Mouse (Mus musculus) stomach, embryonic 15.5 days (tissue): ENCODE results near the gene Rbm8a2. TPM values are rescaled to one million over a fixed set of nuclear protein-coding genes. Genes with fewer than 3 reads are reported as not detected.
"Not testable (repeated sequence)": the region's sequence is repeated elsewhere in the genome, so short reads cannot be mapped to it uniquely, and the experiment has no call there.

Source experiments
- ATAC-seq: fragments of 200-750 bp; cut with Nextera tagmentation; 2 replicates; pipeline ENCODE4 v1.8.0; 2017; ENCODE audit warnings: low read depth, moderate number of reproducible peaks, moderate TSS enrichment; ENCODE audit not compliant: insufficient read depth, low FRiP score
- H3K27ac ChIP-seq: fragments of 300-500 bp; sonication (generic); 2 replicates; pipeline ENCODE4 v1.5.1; 2015; ENCODE audit warnings: mild to moderate bottlenecking, inconsistent platforms
- H3K27me3 ChIP-seq: fragments of 300-500 bp; sonication (generic); replicated peaks from 2 replicates; pipeline ENCODE4 v1.6.1; 2015; ENCODE audit warnings: inconsistent platforms
- H3K36me3 ChIP-seq: fragments of 300-500 bp; sonication (generic); 2 replicates; pipeline ENCODE4 v1.6.1; 2015; ENCODE audit warnings: inconsistent platforms
- H3K4me1 ChIP-seq: fragments of 300-500 bp; sonication (generic); 2 replicates; pipeline ENCODE4 v1.6.1; 2015; ENCODE audit warnings: inconsistent platforms
- H3K4me2 ChIP-seq: fragments of 300-500 bp; sonication (generic); 2 replicates; pipeline ENCODE4 v1.6.1; 2015; ENCODE audit warnings: mild to moderate bottlenecking, inconsistent platforms
- H3K4me3 ChIP-seq: fragments of 300-500 bp; sonication (generic); replicated peaks from 2 replicates; pipeline ENCODE4 v1.5.1; 2015; ENCODE audit warnings: inconsistent platforms
- H3K9ac ChIP-seq: fragments of 300-500 bp; sonication (generic); 2 replicates; pipeline ENCODE4 v1.6.1; 2015; ENCODE audit warnings: inconsistent platforms
- H3K9me3 ChIP-seq: fragments of 300-500 bp; sonication (generic); 2 replicates; pipeline ENCODE4 v1.6.1; 2016; ENCODE audit warnings: inconsistent platforms
- WGBS: fragments of 180-500 bp; shearing (Covaris S2); methylation state at CpG from one replicate; pipeline ENCODE4 v1.1.7; 2015; 5-methylcytosine and 5-hydroxymethylcytosine counted together
- polyA plus RNA-seq: library from polyadenylated mRNA; unstranded; fragments of >200 nt; fragmentation: Nextera tagmentation; extraction: Ambion mirVana; gene quantifications from 2 replicates; pipeline ENCODE4 v1.2.1, GENCODE M21; 2015

The Rbm8a2 gene
- polyA plus RNA-seq = 0.70 and 2.0 TPM in 2 replicates

DNA sequence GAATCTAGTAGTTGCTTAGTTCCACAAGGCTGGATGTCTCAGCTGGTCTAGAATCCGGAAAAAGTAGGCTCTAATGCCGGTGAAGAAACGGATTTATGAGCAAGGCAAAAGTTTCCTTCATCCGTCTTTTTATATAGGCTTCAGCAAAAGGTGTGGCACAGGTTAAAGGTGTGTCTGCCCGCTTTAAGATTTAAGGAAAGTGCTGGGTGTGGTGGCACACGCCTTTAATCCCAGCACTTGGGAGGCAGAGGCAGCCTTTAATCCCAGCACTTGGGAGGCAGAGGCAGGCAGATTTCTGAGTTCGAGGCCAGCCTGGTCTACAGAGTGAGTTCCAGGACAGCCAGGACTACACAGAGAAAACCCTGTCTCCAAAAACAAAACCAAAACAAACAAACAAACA, at the start of gene Rbm8a2:
Rbm8a2 (minus strand) TSS at position 101 of the 400 bp plus-strand sequence.
- 92% methylated on average over 7 of the region's 7 CpGs for whole genome bisulfite sequencing
- ATAC-seq, H3K36me3 ChIP-seq, H3K9ac ChIP-seq, H3K4me1 ChIP-seq, H3K4me2 ChIP-seq, H3K4me3 ChIP-seq, H3K9me3 ChIP-seq, H3K27ac ChIP-seq, H3K27me3 ChIP-seq: not testable (repeated sequence)

DNA sequence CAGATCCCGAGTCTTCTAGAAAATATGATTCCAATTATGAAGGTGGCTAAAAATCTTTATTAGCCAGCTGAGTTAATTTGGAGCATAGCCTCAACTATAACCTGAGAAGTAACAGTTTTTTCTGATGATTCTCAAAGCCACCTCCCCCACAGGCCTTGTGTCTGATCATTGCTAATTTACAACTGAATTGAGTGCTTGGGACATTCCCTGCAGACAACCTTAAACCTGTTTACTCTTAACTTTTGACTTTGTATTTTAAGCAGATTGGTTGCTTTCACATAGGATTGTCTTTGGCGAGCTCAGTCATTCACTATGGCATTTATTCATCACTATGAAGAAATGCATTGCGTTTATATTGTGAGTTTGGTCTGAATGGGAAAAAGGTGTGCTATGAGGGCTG, 49.5 kb upstream of the Rbm8a2 start:
- no peak overlapping the region for H3K9ac ChIP-seq

DNA sequence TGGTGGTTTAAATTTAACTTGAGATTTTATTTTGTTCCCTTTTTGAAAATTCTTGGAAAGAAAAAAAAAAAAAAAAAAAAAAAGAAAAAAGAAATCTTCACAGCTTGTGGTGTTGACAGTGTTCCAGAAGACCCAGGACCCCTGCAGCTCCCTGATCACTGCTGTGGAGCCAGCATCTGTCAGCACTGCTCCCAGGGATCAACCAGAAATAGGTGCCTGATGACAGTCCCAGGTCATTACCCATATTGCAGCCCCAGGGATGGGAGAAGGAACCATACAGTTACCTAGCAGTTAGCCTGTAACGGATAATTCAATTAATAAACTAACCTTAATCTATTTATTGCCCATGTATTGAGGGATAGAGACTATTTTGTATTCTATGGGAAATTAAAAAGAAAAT, 45.6 kb upstream of the Rbm8a2 start:
- no peaks in the 10 kb centered on the region for H3K27me3 ChIP-seq
- H3K9me3 ChIP-seq = no peaks in the 10 kb centered on the region
- no peaks in the 10 kb centered on the region for H3K4me1 ChIP-seq
- H3K36me3 ChIP-seq = no peaks in the 10 kb centered on the region
- H3K9ac ChIP-seq = no peak overlapping the region
- no peak overlapping the region for H3K4me3 ChIP-seq
- H3K27ac ChIP-seq = no peak overlapping the region
- no peak overlapping the region for H3K4me2 ChIP-seq
- 65% methylated on average over 1 of the region's 1 CpGs for WGBS
- no peak for ATAC-seq

More for the DNA sequence above, 49.5 kb upstream of the Rbm8a2 start:
- ATAC-seq = no peak
- Histone ChIP-seq H3K4me3 (no peak overlapping the region), H3K27me3 (no peaks in the 10 kb centered on the region), H3K36me3 (no peaks in the 10 kb centered on the region), H3K4me1 (no peaks in the 10 kb centered on the region), H3K4me2 (no peak overlapping the region), H3K27ac (no peak overlapping the region), H3K9me3 (no peaks in the 10 kb centered on the region)
- 73% methylated on average over 3 of the region's 3 CpGs for WGBS

DNA sequence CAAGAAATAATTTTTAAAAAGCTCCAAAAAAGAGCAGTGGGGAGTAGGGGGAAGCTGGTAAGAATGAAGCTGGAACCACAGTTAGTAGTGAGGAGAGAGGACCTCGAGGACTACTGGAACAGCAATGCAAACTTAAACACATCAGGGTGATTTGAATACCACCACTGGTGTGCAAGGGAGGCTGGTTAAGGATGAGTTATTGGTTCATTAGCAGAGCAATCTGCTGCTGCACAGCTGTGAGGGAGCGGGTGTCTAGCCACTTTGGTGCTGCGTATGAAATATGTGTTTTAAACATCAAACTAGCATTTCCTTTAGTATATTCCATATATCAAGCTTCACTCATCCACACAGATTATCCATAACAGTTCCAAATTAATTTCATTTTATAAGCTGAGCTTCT, 39.6 kb upstream of the Rbm8a2 start:
- no peak for ATAC-seq
- WGBS = 88% methylated on average over 3 of the region's 3 CpGs
- H3K4me2 ChIP-seq = no peak overlapping the region
- H3K36me3 ChIP-seq = no peaks in the 10 kb centered on the region
- no peak overlapping the region for H3K4me3 ChIP-seq
- H3K27ac ChIP-seq = no peak overlapping the region
- H3K27me3 ChIP-seq = no peaks in the 10 kb centered on the region
- no peaks in the 10 kb centered on the region for H3K4me1 ChIP-seq
- no peak overlapping the region for H3K9ac ChIP-seq
- no peaks in the 10 kb centered on the region for H3K9me3 ChIP-seq

DNA sequence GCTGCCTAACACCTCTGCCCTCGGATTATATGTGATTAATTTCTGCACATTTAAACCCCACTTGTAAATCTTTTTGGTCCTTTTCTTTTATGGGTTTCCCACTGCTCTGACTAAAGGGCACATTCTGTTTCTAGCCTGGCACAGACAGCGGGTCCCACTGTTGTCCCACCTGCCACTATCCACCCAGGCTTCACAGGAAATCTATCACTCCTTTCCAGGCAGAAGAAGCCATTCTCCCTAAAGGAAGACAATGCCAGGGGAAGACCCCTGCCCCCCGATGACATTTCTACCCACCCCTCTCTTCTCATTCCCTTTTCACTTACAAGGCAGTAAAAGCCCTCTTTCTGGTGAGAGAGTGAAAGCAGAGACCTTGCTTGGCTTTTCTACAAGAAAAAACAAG, 37.2 kb upstream of the Rbm8a2 start:
- ATAC-seq = no peak
- no peaks in the 10 kb centered on the region for H3K27me3 ChIP-seq
- H3K9me3 ChIP-seq = no peaks in the 10 kb centered on the region
- no peaks in the 10 kb centered on the region for H3K36me3 ChIP-seq
- H3K9ac ChIP-seq = no peak overlapping the region
- no peak overlapping the region for H3K4me2 ChIP-seq
- H3K27ac ChIP-seq = no peak overlapping the region
- 70% methylated on average over 3 of the region's 3 CpGs for WGBS
- H3K4me1 ChIP-seq = no peaks in the 10 kb centered on the region
- no peak overlapping the region for H3K4me3 ChIP-seq

DNA sequence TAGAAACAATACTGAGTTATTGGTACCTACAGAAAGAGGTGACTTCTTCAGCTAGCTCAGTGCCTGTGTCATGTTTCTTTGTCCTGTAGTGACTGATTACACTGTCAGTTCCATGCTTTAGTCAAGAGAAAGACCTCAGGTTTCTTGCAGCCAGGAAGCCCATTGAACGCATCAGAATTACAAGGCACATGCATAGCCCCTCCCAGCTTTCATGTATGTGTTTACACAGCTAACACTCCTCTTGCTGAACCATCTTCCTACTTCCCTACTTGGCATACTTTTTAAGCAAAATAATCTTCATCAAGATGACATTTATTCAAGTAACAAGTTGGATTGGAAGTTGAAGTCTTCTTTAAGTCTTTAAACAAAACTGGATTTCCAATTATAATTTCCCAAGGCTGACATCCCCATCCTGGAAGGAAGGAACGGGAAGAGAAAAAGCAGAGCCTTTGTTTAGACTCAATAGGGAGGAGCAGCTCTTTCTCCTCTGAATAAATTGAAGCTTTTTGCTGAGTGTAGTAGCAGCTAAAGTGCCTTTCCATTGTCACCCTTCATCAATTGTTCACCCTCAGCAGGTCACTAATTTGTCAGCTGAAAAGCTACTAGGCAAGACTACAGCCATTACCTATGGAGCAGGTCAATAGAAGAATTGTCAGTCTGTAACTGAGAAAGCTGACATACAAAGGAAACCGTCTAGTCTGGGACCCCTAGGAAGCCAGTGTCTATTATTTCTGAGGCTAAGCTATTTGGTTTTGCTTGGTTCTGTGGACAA, 34.8 kb upstream of the Rbm8a2 start:
- ATAC-seq = no peak
- Histone ChIP-seq H3K4me1 (no peaks in the 10 kb centered on the region), H3K9me3 (no peaks in the 10 kb centered on the region), H3K36me3 (no peaks in the 10 kb centered on the region), H3K4me2 (no peak overlapping the region), H3K9ac (no peak overlapping the region), H3K27me3 (no peaks in the 10 kb centered on the region), H3K4me3 (no peak overlapping the region), H3K27ac (no peak overlapping the region)
- WGBS = 31% methylated on average over 3 of the region's 3 CpGs

DNA sequence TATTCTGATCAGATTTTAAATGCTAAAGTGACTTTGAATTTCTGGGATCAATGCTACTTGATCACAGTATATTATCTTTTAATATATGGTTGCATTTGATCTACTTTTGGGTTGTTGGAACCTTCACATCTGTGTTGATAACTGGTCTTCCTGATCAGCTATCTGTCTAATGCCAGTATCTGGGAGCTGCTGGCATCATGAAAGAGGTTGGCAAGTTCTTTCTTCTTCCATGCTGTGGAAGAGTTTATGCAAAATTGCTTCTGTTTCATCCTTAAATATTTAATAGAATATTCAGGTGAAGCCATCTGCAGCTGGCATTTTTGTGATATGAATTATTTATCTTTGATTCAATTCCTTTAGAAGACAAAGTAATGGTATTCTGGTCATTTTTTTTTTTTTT, 32.6 kb upstream of the Rbm8a2 start:
- Histone ChIP-seq H3K27ac (no peak overlapping the region), H3K9ac (no peak overlapping the region), H3K4me3 (no peak overlapping the region), H3K4me1 (no peaks in the 10 kb centered on the region), H3K36me3 (no peaks in the 10 kb centered on the region), H3K9me3 (no peaks in the 10 kb centered on the region), H3K4me2 (no peak overlapping the region), H3K27me3 (no peaks in the 10 kb centered on the region)
- ATAC-seq = no peak

DNA sequence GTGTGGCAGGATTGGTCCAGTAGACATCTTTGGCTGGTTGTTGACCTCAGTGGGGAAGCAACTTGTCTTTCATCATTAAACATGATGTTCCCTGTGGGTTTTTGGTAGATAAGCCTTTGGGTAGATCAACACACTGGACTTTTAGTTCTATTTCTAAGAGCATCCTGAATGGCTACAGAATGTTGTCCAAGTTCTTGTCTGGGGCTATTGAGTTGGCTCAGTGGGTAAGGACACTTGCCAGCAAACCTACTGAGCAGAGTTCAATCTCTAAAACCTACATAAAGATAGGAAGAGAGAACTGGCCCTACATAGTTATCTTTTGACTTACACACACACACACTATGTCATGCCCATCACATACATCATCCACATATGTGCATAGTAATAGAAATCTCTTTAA, 32.2 kb upstream of the Rbm8a2 start:
- Histone ChIP-seq H3K9me3 (no peaks in the 10 kb centered on the region), H3K4me2 (no peak overlapping the region), H3K27ac (no peak overlapping the region), H3K36me3 (no peaks in the 10 kb centered on the region), H3K4me3 (no peak overlapping the region), H3K27me3 (no peaks in the 10 kb centered on the region), H3K4me1 (no peaks in the 10 kb centered on the region), H3K9ac (no peak overlapping the region)
- no peak for ATAC-seq

DNA sequence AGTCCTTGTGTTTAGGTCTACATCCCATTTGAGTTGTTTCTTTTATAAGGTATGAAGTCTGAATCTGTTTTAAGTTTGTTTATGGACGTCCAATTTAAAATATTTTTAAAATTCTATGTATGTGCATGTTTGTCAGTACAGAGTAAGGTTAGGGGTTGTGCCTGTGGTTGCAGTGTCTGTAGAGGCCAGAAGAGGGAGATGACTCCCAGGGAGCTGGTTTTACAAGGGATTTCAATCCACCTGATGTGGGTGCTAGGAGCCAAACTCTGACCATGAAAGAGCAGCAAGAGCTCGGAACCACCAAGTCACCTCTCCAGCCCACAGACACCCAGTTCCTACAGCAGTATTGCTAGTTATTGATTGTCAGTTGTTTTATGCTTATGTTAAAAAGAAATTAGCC, 29.5 kb upstream of the Rbm8a2 start:
- ATAC-seq = no peak
- H3K9me3 ChIP-seq = no peaks in the 10 kb centered on the region
- no peaks in the 10 kb centered on the region for H3K27me3 ChIP-seq
- WGBS = 80% methylated on average over 2 of the region's 2 CpGs
- no peaks in the 10 kb centered on the region for H3K4me1 ChIP-seq
- no peak overlapping the region for H3K27ac ChIP-seq
- no peaks in the 10 kb centered on the region for H3K36me3 ChIP-seq
- H3K4me3 ChIP-seq = no peak overlapping the region
- no peak overlapping the region for H3K9ac ChIP-seq
- no peak overlapping the region for H3K4me2 ChIP-seq

DNA sequence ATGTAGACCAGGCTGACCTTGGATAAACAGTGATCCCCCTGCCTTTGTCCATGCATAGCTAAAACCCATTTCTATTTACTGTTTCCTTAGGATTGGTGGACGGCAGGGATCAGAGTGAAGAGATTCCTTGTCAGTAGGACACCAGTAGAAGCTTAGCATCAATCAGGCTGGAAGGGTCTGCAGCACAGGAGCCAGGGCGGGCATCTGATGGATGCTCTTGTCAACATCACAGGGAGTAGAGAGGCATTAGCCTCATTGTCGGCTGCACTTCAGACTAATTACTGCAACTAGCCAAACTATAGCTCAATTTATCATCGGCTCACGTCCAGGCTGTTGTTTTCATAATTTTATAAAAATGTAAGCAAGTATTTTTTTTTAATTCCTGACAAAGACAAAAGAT, 21.7 kb upstream of the Rbm8a2 start:
- ATAC-seq = no peak
- WGBS = 34% methylated on average over 5 of the region's 5 CpGs
- H3K4me3 ChIP-seq = no peak overlapping the region

DNA sequence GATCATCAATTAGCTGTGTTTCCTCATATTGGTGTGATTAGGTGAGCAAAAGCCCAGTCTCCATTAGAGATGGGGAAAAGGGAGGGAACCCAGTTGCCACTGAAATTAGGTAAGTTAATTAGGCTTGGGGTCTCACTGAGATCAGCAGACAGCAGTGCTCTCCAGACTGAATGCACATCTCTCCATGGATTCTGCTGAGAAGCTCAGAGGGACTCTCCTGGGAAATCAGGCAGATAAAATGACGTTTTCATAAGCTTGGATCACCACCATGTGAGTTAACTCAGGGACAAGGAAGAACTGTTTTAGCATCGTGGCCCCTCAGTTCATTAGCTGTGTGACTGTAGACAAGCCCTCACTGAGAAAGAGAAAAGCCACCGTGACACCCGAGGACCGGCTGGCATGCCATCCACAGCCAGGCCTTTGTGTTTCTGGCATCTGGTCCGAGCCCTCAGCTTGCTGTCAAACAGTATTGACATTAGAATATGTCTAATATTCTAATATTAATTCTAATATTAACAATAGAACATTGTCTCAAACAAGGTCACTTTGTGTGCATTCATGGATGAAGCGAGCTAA, 18.2 kb upstream of the Rbm8a2 start:
- Histone ChIP-seq H3K9ac (no peak overlapping the region), H3K27ac (no peak overlapping the region), H3K4me2 (no peak overlapping the region), H3K4me3 (no peak overlapping the region), H3K27me3 (no peaks in the 10 kb centered on the region), H3K4me1 (no peaks in the 10 kb centered on the region), H3K36me3 (no peaks in the 10 kb centered on the region), H3K9me3 (no peaks in the 10 kb centered on the region)
- ATAC-seq = no peak
- WGBS = 76% methylated on average over 7 of the region's 7 CpGs

More for the DNA sequence above, 21.7 kb upstream of the Rbm8a2 start:
- Histone ChIP-seq H3K9me3 (no peaks in the 10 kb centered on the region), H3K27me3 (no peaks in the 10 kb centered on the region), H3K9ac (no peak overlapping the region), H3K4me2 (no peak overlapping the region), H3K4me1 (no peaks in the 10 kb centered on the region), H3K27ac (no peak overlapping the region), H3K36me3 (no peaks in the 10 kb centered on the region)

DNA sequence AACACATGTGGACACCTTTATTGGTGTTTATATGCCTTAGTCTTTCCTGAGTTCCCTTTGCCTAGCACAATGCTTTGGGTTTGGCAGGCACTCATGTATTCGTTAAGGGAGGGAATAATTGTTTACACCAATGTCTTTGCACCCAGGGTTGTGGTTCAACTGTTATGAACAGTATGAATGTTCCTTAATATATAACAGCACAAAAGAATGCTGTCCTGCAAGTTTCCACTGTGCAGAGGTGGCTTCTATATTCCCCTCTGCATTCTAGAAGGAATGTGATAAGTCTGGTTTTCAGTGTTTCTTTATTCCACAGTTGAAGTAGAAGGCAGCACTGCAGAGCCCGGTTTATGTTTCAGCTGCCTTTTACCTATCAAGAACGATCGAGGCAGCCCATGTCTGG, 10.0 kb upstream of the Rbm8a2 start:
- no peak; the same call in 1 of the 2 replicates for ATAC-seq
- no peaks in the 10 kb centered on the region for H3K27me3 ChIP-seq
- no peak overlapping the region for H3K27ac ChIP-seq
- H3K9ac ChIP-seq = no peak overlapping the region
- no peak overlapping the region for H3K4me3 ChIP-seq
- H3K9me3 ChIP-seq = no peaks in the 10 kb centered on the region
- 66% methylated on average over 4 of the region's 4 CpGs for WGBS
- no peaks in the 10 kb centered on the region for H3K36me3 ChIP-seq
- no peaks in the 10 kb centered on the region for H3K4me1 ChIP-seq
- no peak overlapping the region for H3K4me2 ChIP-seq

DNA sequence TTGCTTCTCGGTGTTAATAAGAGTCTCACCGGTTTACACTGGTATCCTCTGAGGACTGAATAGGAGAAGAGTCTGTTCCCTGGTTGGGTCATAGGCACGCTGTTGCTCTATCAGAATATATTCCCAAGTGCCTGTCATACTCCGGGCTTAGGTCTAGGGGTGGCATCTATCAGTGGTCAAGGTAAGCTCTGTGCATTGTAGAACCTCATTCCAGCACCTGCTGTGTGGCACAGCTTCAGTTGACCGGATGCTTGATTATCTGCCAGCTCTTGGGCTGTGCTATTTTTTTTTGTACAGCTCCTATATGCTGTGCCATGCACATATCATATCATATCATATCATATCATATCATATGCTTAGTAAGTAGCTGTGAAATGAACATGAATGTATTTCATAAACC, 9.5 kb upstream of the Rbm8a2 start:
- H3K9me3 ChIP-seq = no peaks in the 10 kb centered on the region
- H3K36me3 ChIP-seq = no peaks in the 10 kb centered on the region
- no peak overlapping the region for H3K27ac ChIP-seq
- no peaks in the 10 kb centered on the region for H3K27me3 ChIP-seq
- no peak overlapping the region for H3K4me2 ChIP-seq
- 92% methylated on average over 5 of the region's 5 CpGs for WGBS
- no peak overlapping the region for H3K9ac ChIP-seq
- H3K4me1 ChIP-seq = no peaks in the 10 kb centered on the region
- H3K4me3 ChIP-seq = no peak overlapping the region
- no peak for ATAC-seq
